Mouse (Mus musculus) spleen, adult 18-20 months (tissue): ENCODE results near the gene Carmil1.

ENCODE experiments used
- DNase-seq, 2 experiments: peaks; one replicate each; pipeline ENCODE4 v3.0.0; 2022; ENCODE audit warnings: mixed read lengths in 2 of 2

Carmil1 gene

DNA sequence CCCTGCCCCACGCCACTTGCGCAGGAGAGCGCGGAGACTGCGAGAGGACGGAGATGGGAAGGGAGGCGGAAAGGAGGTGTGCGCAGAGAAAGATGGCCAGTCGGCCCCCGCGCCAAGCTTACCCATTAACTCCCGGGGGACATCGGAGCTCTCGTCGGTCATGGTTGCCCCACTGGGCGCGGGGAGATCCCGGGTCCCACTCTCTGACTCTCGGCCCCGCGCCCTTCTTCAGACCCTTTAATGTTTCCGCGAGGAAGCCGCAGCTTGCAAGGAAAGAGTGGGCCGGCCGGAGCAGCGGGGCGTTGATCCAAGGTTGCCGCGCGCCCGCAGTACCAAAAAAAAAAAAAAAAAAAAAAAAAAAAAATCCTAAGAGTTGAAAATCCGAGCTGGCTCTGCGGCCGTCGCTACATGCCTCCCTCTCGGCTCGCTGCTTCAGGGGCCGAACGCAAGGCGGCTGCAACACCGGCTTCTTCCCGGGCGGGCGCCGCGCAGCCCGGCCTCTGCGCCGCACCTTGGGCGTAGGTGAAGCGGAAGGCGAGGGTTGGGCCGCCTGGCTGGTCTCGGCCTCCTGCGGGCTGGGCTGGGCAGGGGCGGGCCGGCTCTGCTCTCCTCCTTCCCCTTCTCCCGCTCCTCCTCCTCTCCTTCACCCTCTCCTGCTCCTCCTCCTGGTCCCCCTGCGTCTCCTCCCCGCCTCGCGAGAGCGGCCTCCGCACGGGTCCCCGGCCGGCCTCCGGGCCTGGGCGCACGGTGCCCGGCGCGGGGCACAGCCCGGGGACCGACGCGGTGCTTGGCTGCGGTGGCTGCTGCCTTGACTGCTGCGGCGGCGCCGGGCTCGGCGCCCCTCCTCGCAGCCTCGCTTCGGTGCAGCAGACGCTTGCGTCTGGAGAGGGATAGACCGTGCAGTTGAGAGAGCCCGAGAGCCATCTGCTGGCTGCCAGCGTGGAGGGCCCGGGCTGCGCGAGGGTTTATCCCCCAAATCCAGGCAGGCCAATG, at the start of gene Carmil1:
Carmil1 (minus strand) TSS at position 357 of the 993 bp plus-strand sequence.
- peak; percentile 61 to 73 for DNase-seq

DNA sequence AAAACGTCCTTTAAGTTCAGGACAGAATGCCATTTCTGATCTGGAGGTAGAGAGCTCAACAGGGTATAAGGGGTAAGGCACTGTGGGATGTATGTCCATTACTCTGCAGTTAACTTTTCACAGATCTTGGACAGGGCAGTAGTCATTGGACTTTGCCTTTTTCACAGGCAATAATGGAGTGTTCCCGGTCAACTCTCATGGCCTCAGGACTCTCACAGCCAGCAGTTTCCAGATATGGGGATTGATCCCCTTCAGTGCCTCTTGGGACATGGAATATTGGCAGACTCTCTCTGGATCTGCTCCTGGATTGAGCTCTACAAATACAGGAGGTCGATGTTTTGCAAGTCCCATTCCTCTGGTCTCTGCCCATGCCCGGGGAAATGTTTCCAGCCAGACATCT, 49.5 kb upstream of the Carmil1 start:
- DNase-seq, result no peak

DNA sequence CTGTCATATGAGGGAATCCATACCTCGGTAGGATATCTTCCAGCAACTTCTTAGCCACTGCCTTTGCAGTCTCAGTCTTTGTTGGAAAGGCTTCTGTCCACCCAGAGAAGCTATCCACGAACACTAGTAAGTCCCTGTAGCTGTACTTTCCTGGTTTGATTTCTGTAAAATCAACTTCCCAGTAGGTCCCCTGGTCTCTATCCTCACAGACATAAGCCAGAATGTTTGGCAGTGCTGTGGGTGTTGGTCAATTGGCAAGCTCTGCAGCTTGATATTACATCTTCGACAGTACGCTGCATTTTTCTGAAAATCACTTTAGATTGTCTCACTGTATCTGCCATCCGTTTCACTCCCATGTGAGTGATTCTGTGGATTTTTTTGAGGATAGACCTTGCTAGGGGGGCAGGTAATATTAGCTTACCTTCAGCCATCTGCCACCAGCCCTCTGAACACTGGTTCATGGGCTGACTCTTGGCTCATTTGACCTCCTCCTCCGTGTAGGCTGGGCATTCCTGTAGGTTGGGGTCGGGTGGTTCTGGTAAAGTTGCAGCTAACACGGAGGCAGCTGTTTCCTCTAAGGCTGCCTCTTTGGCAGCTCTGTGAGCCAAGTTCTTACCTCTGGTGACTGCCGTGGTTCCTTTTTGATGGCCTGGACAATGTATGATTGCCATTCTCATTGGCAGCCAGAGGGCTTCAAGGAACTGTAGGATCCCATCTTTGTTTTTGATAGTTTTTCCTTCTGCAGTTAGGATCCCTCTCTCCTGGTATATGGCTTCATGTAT, 47.6 kb upstream of the Carmil1 start:
- DNase-seq, result no peak

DNA sequence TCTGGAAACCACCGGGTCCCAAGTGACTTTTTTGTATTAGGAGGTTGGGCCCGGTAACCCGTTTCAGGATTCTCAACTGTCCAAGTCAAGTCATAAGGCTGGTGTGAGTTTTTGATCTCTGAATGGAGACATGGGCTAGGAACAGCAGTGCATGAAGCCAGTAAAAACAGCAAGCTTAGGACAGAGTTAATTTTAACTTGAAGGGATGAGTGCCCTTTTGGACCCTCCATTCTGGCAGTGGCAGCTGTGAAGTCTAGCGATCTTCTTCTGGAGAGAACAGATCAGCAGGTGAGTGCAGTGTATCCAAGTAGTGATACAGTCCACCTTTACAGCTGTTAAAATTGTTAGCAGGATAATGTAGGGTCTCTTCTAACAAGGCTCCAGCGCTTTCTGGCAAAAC, 46.6 kb upstream of the Carmil1 start, which contains the start of gene Cmah:
Cmah (plus strand) TSS at position 204 of the 400 bp plus-strand sequence.
- no peak for DNase-seq

DNA sequence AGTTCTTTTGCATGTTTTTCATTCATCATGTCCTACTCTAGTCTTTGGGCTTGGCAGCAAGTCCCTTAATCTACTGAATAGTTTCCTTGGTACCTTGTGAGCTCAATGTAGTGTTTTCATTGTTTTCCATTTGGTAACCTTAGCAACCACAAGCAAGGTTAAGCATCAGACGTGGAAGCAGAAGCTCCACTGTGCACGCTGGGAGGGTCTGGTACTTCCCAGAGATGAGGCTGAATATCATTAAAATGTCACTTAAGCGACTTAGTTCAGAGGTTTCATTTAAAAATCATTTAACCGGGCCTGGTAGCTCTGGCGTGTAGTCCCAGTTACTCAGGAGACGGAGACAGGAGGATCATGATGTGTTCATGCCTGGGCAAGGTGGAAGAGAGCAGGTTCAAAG, 40.7 kb upstream of the Carmil1 start:
- no peak for DNase-seq

DNA sequence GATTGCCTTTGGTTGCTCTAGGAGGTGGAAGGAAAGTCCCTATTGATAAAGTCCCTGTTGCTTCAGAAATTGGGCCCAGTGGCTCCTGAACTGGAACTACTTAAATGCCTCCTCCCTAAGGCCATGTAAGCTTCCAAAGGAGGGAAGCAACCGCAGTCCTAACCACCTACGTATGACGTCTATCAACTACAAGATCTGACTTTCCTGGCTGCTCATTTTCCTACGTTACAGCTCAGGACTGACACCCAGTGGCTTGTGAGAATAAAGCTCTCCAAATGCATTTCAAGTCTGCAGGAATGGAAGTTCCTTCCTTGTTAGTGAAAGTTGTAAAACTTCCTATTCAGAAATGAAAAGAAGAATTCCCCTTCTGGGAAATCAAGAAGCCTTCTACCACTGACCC, 38.0 kb upstream of the Carmil1 start:
- peak in 1 of 2 experiments; percentile 23 for DNase-seq

DNA sequence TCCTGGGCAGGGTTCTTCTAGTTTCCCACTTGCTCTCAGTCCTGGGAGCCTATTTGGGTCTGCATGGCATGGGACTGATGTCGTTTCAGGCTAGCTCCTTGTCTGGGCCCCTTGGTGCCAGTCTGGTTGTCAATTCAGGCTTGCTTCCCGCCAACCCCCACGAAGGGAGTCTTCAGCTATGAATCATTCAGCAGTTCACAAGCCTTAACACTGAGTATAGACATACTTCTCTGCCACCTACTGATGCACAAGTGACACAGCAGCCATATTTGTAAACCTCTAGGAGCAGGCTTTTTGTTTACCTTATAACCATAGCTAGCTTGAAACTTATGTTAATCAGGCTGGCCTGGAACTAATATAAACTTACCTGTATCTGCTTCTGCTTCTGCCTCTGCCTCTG, 36.0 kb upstream of the Carmil1 start:
- DNase-seq, result no peak

DNA sequence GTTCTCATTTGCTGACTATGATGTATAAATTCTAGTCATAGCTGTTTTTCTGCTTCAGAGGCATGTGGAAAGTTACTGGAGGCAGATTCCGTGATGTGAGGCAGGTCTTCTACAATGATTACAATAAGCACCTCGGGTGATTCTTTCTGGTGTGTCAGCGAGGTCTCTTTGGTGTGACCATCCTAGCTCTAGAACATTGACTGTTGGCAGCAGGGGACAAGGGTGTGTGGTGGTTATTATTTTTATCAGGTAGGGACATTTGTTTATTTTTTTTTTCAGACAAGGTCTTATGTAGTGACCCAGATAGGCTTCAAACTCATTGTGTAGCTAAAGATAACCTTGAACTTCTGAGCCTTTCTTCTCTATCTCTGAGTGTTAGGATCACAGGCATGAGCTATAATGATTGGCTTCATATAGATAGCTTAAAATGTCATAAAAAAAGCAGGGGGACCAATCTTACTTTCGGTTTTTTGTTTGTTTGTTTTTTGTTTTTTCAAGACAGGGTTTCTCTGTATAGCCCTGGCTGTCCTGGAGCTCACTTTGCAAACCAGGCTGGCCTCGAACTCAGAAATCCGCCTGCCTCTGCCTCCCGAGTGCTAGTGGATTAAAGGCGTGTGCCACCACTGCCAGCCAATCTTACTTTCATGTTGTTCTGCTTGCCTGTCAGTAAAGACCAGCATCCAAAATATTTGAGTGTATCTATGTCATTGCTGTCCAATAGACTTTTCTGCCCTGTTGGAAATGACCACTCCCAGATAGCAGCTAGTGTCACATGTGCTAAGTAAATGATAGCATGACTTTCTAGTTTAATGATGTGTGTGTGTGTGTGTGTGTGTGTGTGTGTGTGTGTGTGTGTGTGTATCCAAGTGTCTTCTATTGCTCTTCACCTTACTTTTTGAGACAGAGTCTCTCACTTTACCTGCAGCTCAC, 30.7 kb upstream of the Carmil1 start:
- DNase-seq, result no peak

DNA sequence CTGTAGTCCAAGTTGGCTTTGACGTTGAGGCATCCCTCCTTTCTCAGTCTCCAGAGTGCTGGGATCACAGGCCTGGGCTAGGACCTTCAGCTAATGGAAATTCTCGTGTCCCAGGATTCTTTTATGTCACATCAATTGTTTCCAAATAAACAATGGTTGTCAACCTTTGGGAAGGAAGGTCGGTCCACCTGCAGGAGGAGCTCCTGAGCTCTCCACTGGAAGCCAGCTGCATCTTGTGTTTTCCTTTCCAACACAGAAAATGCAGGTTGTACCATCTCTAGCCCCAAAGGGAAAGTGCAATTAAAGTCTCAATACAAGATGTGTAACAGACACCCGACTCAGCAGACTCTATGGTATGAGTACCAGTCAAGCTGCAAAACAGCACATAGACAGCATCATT, 25.7 kb upstream of the Carmil1 start:
- peak in 1 of 2 experiments; percentile 9 for DNase-seq

DNA sequence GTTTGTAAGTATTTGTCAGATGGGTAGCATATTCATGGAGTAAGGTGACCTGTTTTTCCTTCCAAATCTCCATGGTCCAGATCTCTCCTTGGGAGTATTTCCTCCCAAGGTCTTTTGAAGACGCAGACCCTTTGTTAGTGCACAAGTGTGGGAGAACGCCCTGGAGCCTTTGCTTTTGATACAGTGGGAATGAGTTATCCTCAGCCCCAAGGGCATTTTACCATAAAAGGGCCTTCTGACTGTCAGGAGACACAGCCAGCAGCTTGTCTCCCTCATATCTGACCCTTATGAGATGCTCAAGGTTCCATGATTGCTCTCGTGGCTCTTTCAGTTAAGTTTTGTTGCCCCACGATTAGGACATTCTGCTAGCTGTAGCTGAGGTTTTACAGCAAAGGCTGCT, 24.9 kb upstream of the Carmil1 start:
- no peak for DNase-seq

DNA sequence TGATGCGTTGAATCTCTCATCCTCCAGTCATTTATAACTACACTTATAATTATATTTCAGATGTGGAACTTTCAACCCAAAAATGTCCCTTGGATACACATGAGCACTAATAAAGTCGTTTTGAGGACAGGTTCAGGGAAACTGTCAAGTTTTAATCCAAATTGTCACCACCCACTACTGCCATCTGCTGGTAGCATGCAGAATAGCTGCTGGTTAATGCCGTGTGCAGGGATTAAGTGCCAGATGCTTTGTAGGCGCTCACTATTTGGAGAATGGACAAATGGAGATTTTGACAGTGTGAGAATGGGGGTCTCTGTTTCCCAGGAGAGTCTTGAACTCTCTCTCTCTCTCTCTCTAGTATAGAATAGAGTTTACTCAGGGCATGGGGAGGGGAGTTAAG, 16.7 kb upstream of the Carmil1 start:
- peak in 1 of 2 experiments; percentile 43 for DNase-seq

DNA sequence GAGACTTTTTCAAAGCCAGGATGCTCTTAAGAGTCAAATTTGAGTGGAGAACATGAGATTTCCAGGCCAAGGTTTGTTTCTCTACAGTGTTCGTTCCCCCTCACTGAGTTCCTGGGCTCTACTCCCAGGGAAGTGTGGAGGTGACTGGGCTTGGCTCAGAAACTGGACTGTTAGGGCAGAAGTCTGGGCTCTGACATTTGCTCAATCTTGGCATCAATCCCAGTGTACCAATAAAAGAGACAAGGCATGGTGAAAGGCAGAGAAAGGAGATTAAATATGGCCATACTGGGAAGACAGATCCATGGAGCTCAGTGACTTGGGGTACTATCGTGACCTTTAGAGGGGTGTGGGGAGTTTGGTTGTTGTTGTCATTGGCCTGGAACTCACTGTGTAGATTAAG, 6.8 kb upstream of the Carmil1 start:
- no peak for DNase-seq

DNA sequence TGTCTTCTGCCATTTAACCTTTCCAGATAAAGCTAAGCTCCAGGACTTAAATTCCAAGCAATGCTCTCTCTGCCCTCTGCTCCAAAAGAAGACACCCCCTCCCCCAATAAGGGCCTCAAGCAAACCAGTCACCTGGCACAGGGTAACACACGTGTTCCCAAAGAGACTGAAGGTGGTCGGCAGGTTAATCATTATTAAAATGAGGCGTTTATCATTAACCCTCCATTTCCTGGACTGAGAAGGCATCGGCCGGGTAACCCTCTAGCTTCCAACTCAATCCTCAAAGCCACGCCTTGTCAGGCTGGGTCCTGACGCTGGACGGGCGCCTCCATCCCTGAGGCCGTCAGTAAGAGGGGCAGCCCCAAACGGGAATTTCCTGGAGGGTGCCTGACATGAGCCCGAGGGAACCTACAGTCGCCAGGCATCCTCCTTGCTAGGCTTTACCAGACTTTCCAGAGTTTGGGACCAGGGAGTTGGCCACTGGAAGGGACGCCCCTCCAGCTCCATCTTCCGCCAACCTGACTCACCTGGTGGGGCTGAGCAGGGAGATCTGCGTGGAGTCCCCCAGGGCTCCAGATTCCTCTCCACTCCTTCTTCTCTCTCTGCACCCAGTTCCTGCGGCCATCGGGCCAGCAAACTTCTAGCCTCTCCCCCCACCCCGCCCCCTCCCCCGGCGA, 695 bp downstream of the Carmil1 start:
- DNase-seq, result no peak

DNA sequence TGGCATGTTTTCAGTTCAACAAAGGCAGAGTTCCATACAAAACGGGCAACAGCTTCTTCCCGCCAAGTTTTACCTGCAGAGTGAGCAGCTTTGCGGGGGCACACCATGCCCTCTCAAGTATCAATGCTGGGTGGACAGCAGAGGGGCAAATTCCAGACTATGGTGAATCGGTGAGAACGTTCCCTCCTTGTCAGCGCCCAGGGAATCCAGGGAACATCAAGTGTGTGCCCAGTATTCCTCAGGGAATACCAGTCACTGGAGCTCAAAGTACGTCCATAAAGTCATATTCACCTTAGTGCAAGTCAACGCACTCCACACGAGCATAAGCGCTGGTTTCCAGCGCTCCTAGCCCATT, 1.2 kb downstream of the Carmil1 start:
- no peak for DNase-seq

DNA sequence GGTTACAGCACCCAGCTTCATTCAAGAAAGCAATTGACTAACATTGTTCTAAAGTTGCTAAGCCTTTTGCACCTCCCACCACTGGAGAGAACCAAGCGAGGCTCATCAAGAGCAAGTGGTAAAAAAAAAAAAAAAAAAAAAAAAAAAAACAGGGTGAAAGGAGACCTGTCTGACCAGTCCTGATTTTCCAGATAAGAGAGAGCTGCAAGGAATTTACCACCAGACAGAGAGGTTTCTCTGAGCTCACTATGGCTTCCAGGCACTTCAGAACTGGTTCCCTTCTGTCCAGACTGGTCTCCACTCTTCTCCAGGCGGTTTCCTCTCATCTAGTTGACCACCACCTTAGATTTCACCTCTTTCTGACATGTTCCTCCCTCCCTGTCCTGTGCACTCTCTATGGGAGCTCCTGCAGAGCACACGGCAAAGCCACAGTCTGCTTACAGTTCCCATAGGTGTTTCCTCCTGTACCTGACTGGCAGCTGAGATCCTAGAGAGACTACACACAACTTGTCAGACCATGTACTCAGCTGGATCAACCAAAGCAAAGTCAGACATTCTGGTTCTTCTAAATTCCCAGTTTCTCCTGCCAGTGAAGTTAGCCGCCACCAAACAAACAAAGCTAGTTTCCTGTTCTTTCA, 7.7 kb downstream of the Carmil1 start:
- no peak for DNase-seq

DNA sequence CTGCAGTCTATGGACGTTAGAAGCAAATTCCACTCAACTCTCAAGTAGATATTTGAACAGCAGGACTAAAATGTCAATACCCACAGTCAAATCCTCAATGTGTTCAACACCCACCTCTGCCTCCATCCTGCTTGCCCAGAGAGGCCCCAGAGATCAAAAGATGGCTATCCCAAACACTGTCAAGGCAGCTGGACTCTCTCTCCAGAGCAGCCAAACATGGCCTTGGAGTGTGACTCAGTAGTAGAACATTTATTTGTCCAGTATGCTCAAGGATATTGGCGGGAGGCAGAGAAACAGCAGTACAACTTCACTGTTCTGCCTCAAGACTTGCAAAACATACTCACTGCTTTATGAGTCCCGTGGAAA, 11.5 kb downstream of the Carmil1 start:
- no peak for DNase-seq

DNA sequence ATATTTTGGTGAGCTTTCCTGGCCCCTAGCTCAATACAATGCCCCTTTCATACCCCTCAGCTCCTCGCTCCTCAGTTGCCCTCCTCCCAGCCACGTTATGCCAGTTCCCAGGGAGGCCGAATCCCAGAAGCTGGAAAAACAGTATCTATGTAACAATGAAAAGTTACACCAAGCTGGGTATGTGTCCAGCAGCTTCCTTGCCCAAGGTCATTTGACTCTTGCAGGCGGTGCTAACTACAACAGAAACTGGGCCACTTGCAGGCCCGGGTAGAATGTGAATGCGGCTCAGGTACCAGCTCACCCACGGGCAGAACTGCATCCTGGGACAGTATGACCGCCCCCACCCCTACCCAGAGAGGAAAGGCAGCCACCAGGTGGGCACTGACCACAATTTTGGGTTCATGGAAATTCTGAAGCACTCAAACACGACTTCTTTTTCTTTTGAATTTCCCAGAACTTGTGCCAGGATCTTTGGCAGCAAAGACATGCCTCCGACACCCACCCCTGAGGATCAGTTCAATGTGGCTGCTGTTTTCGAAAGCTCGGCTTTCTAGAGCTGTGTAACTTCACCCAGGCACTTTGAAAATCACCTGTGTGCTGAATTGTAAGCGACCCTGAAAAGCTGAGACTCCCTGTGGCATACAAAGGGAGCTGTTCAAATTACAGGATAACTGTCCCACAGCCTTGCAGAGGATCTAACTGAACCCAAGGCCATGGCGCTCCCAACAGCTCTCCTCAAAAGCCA, 12.1 kb downstream of the Carmil1 start:
- DNase-seq, result no peak

DNA sequence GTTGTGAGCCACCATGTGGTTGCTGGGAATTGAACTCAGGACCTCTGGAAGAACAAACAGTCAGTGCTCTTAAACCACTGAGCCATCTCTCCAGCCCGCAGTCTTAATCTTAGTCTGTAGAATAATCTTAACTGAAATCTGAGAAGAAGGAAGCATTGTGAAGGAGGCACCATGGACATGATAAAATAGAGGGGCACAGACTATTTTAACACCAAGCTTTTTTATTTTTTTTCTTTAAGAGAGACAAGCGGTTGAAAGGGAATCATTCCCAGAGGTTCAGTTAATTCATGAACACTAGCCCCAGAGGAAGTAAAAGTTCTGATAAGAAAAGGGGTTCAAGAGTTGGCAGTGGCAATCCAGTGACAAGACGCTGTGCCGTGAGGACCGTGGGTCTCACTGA, 15.8 kb downstream of the Carmil1 start:
- no peak for DNase-seq

DNA sequence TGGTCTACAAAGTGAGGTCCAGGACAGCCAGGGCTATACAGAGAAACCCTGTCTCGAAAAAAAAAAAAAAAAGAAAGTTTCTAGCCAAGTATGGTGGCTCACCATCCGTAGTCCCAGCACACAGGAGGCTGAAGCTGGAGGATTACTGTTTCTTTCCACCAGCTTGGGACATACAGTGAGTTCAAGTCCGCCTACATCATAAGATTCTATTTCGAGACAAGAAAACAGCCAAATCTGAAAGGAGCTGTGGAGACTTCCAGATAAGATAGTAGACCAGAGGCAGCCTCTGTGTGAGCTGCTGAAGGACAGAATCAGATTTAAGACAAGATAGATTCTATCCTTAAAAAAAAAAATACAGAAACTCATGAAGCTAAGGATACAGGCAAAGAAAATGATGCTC, 17.0 kb downstream of the Carmil1 start:
- no peak for DNase-seq

DNA sequence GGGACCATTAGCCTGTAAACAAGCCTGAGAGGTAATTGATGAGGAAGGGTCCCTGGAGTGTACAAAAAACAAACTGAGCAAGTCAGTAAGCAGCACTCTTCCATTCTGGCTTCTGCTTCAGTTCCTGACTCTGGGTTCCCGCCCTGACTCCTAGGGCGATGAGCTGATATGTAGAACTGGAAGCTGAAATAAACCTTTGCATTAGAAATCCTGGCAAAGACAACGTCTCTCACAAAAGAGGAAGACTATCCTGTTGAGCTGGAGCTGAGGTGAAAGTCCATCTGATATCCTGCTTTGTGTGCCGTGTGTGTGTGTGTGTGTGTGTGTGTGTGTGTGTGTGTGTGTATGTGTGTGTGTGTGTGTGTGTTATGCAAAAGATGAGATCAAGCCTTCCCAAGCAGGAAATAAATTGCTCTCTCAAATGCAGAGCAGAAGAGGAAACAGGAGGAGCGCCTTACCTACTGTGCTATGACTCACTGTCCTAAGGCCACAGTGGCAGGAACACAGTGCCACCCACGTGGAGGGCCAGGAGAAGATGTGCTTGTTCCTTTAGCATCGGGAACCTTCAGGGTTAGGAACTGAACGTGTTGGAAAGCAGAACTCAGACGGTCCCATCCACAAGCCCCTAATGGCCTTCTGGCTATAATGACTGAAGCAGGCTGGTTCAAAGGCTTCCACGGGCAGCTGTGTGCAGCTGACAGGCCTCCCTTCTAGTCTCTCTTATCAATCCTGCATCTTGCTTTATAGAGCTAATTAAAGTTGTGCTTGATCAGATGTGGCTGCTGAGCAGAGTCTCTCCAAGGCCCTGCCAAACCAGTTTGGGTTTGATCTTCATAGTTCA, 19.6 kb downstream of the Carmil1 start:
- no peak for DNase-seq
